Mouse (Mus musculus) kidney, embryonic 15.5 days (tissue): ENCODE results near the gene Zfp300. TPM values are rescaled to one million over a fixed set of nuclear protein-coding genes. Genes with fewer than 3 reads are reported as not detected.
A peak's percentile ranks its signal among the peaks of the same experiment; 100 is the strongest.

ENCODE experiments used
- ATAC-seq: fragments of 200-750 bp; cut with Nextera tagmentation; replicated peaks from 2 replicates; pipeline ENCODE4 v1.8.0; 2017; ENCODE audit warnings: moderate TSS enrichment; ENCODE audit not compliant: low FRiP score
- H3K27ac ChIP-seq: fragments of 300-500 bp; sonication (generic); 2 replicates; pipeline ENCODE4 v1.5.1; 2015; ENCODE audit warnings: mild to moderate bottlenecking, inconsistent platforms
- H3K27me3 ChIP-seq: fragments of 300-500 bp; sonication (generic); 2 replicates; pipeline ENCODE4 v1.6.1; 2015; ENCODE audit warnings: inconsistent platforms
- H3K36me3 ChIP-seq: fragments of 300-500 bp; sonication (generic); 2 replicates; pipeline ENCODE4 v1.6.1; 2015; ENCODE audit warnings: inconsistent platforms
- H3K4me1 ChIP-seq: fragments of 300-500 bp; sonication (generic); 2 replicates; pipeline ENCODE4 v1.6.1; 2015; ENCODE audit warnings: inconsistent platforms
- H3K4me2 ChIP-seq: fragments of 300-500 bp; sonication (generic); 2 replicates; pipeline ENCODE4 v1.6.1; 2015; ENCODE audit warnings: moderate library complexity, mild to moderate bottlenecking, inconsistent platforms
- H3K4me3 ChIP-seq: fragments of 300-500 bp; sonication (generic); replicated peaks from 2 replicates; pipeline ENCODE4 v1.5.1; 2015; ENCODE audit warnings: mild to moderate bottlenecking, inconsistent platforms
- H3K9ac ChIP-seq: fragments of 300-500 bp; sonication (generic); 2 replicates; pipeline ENCODE4 v1.6.1; 2015; ENCODE audit warnings: mild to moderate bottlenecking, inconsistent platforms
- H3K9me3 ChIP-seq: fragments of 300-500 bp; sonication (generic); replicated peaks from 2 replicates; pipeline ENCODE4 v1.6.1; 2016; ENCODE audit warnings: inconsistent platforms
- WGBS: fragments of 180-500 bp; shearing (Covaris S2); methylation state at CpG from one replicate; pipeline ENCODE4 v1.1.7; 2015; ENCODE audit warnings: mixed read lengths; 5-methylcytosine and 5-hydroxymethylcytosine counted together
- polyA plus RNA-seq: library from polyadenylated mRNA; unstranded; fragments of >200 nt; fragmentation: Nextera tagmentation; extraction: Ambion mirVana; gene quantifications from 2 replicates; pipeline ENCODE4 v1.2.1, GENCODE M21; 2015

Zfp300 gene
- polyA plus RNA-seq: 1.2 and 1.9 TPM in 2 replicates

DNA sequence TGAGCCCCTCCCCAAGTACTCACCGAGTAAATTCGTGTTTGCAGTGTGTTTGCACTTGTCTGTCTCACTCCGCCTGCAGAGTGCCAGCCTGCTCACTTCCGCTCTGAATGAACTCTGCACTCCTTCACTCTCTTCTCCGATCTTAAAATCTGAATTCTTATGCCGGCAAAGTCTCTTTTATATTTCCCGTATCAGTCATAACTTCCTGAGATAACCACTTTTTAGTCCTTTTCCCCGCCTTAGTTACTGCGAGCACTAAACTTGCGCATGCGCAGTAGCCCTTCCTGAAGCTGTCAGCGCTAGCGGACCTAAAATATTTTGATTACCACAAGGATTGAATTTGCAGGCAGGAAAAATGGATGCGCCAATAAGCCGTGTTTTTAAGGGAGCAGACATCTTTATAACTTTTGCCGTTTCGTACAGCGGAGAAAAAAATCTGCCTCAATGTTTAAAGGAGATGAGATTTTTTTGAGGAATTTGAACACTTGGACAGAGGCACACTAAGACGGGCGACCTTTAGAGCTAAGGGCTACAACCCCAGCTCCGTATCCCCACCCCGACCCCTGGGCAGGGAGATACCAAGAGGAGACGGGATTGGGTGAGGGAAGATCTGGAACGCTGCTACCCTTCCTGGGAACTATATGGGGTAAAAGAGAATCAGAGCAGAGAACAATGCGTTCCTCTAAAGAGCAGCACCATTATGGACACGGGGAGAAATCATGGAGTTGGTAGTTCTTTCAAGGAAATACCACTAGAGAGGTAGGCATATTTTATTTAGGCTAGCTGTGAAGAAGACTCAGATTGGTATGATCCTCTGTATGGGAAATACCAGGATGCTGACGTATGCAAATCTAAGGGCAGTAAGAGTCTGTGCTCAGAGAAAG lies at the start of gene Zfp300:
TSS of gene Zfp300 (minus strand) at position 545 of the 884 bp plus-strand sequence.
- Histone ChIP-seq H3K4me3 (peak within 1 kb of the TSS; percentile 48), H3K27me3 (no peaks in the 10 kb centered on the region), H3K27ac (peak within 1 kb of the TSS; percentile 68), H3K4me1 (no peaks in the 10 kb centered on the region; the same call in 1 of the 2 replicates), H3K36me3 (no peaks in the 10 kb centered on the region), H3K9ac (peak within 1 kb of the TSS; percentile 36; the same call in 1 of the 2 replicates), H3K9me3 (no peaks in the 10 kb centered on the region), H3K4me2 (peak within 1 kb of the TSS; percentile 59)
- WGBS: 16% methylated on average over 27 of the region's 27 CpGs
- peak; percentile 86 for ATAC-seq

DNA sequence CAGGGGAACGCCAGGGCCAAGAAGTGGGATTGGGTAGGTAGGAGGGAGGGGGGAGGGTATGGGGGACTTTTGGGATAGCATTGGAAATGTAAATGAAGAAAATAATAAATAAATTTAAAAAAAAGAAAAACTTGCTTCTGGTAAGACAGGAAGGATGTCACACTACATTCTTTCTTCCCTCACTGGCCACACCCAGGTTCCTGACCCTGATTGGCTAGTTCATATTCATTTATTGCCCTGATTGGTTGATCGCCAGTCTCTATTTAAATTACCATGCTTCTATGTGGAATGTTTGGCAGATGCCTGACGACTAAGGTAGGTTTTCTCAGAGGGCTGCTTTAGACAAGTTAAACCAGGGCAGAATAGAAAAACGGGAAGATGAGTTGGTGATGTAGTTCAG lies 26.2 kb upstream of the Zfp300 start, which contains the start of gene Ssxa1:
TSS of gene Ssxa1 (plus strand) at position 301 of the 400 bp plus-strand sequence.
- ATAC-seq: no peak
- Histone ChIP-seq H3K9me3 (no peaks in the 10 kb centered on the region), H3K4me1 (no peaks in the 10 kb centered on the region), H3K27ac (no peak within 1 kb of the TSS), H3K4me3 (no peak within 1 kb of the TSS), H3K9ac (no peak within 1 kb of the TSS), H3K27me3 (no peaks in the 10 kb centered on the region), H3K4me2 (no peak within 1 kb of the TSS), H3K36me3 (no peaks in the 10 kb centered on the region)
- 87% methylated on average over 4 of the region's 4 CpGs for WGBS

DNA sequence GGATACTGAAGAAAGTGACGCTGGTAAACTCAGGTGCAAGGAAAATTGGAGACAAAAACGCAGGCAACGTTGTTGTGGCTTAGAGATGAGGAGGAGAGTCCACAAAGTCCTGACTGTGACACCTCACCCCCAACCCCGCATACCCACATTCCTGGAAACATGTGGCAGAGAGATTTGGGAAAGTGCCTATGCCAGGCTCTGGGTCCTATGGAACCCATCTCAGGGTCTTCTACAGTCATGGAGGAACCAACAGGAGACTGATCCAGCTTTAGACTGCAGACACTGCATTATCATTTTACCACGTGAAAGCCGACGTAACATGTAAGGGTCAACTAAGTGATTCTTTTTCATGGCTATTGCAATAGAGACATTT lies 526 bp upstream of the Zfp300 start:
- ATAC-seq: no peak
- Histone ChIP-seq H3K4me3 (peak overlapping the region; percentile 48), H3K4me2 (peak overlapping the region; percentile 59), H3K9ac (no peak overlapping the region), H3K27me3 (no peaks in the 10 kb centered on the region), H3K9me3 (no peaks in the 10 kb centered on the region), H3K27ac (no peak overlapping the region), H3K36me3 (no peaks in the 10 kb centered on the region), H3K4me1 (no peaks in the 10 kb centered on the region; the same call in 1 of the 2 replicates)
- WGBS: 45% methylated on average over 7 of the region's 7 CpGs

DNA sequence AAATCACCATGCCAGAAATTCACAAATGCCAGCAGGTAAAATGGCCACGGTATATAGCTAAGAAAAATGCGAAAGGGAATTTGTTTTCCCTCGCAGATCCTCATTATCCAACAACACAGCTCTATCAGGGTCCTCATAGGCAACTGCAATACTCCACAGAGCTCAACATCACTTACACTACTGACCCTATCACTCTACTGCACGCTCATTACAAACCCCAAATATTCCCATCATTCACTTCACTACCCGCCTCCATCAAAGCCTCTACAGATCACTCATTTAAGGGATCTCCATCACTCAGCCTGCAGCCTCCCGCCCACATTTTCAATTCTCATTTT lies 713 bp downstream of the Zfp300 start:
- peak overlapping the region; percentile 59 for H3K4me2 ChIP-seq
- no peaks in the 10 kb centered on the region for H3K36me3 ChIP-seq
- WGBS: 39% methylated on average over 6 of the region's 6 CpGs
- peak overlapping the region; percentile 36; the same call in 1 of the 2 replicates for H3K9ac ChIP-seq
- H3K27ac ChIP-seq: no peak overlapping the region
- no peaks in the 10 kb centered on the region; the same call in 1 of the 2 replicates for H3K4me1 ChIP-seq
- H3K9me3 ChIP-seq: no peaks in the 10 kb centered on the region
- ATAC-seq: peak; percentile 40; the same call in 1 of the 2 replicates
- no peaks in the 10 kb centered on the region for H3K27me3 ChIP-seq
- H3K4me3 ChIP-seq: peak overlapping the region; percentile 48

DNA sequence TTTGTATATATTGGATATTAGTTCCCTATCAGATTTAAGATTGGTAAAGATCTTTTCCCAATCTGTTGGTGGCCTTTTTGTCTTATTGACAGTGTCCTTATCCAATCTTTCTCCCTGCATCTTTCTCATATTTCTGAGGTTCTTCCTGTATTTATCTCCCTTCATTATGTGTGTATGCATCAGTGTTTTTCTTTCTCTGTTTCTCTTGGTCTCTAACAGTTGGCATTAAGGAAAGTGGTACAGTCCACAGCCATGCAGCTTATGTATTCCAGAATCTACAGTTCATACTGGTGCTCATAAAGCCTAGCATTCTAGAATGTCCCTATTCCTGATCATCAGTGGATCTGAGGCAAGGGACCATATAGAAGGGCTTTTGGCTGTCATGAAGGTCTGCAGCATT lies 21.2 kb downstream of the Zfp300 start, which contains the start of gene Spaca5:
TSS of gene Spaca5 (plus strand) at position 301 of the 400 bp plus-strand sequence.
- Histone ChIP-seq H3K27me3 (no peaks in the 10 kb centered on the region), H3K4me3 (no peak within 1 kb of the TSS), H3K36me3 (no peaks in the 10 kb centered on the region), H3K4me1 (no peaks in the 10 kb centered on the region), H3K9me3 (no peaks in the 10 kb centered on the region), H3K4me2 (no peak within 1 kb of the TSS), H3K27ac (no peak within 1 kb of the TSS), H3K9ac (no peak within 1 kb of the TSS)
- ATAC-seq: no peak

DNA sequence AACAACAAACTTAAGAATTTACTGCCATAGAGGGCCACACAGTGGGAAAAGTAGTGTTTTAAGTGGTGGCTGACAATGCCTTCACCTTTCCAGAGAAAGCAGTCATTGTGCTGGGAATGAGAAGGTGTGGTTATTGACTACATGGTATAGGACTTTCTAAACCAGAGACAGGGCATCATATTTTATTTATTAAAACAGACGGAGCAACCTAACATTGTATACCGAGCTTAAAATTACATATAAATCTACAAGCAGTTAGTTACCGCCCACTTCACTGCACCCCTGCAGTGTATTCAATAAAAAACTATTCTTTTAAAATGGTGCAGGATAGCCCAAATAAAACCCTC lies 26.8 kb downstream of the Zfp300 start:
- Histone ChIP-seq H3K9me3 (no peaks in the 10 kb centered on the region), H3K4me1 (no peaks in the 10 kb centered on the region), H3K4me2 (peak overlapping the region; percentile 50), H3K27ac (no peak overlapping the region), H3K27me3 (no peaks in the 10 kb centered on the region), H3K36me3 (no peaks in the 10 kb centered on the region), H3K4me3 (peak overlapping the region; percentile 57), H3K9ac (no peak overlapping the region)
- WGBS: 84% methylated on average over 3 of the region's 3 CpGs
- ATAC-seq: no peak

DNA sequence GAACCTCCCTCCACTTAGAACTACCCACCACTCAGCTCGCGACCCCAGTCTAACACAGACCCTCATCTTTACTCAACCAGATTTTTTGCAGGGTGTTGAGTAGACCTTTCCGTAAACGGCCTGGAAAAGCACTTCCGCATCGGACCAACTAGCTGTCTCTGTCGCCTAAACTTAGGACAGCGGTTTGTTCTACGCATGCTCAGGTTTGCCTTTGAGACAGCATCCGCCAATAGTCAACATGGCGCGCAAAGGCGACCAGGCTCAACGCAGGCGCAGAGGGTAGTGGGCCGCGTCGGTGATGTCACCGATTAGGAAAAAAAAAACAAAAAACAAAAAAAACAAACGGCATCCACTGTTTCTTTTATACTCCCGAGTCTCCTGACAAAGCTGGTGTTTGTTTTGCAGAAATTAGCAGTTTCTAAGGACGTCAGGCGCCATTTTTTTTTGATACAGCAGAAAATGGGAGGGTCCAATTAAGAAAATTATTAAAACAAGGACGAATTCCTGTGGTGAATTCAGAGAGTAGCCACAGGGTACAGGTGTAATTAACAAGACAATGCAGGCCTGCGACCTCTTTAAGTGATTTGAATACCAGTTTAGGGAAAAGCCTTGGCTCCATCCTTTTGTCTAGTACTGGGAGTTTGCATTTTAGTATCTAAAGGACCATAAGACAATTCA lies 27.3 kb downstream of the Zfp300 start, which contains the start of gene Zfp182:
TSS of gene Zfp182 (minus strand) at position 451 of the 678 bp plus-strand sequence.
- Histone ChIP-seq H3K9me3 (no peaks in the 10 kb centered on the region), H3K4me2 (peak within 1 kb of the TSS; percentile 50), H3K36me3 (no peaks in the 10 kb centered on the region), H3K27me3 (no peaks in the 10 kb centered on the region), H3K4me1 (no peaks in the 10 kb centered on the region), H3K27ac (peak within 1 kb of the TSS; percentile 56; the same call in 1 of the 2 replicates), H3K9ac (peak within 1 kb of the TSS; percentile 50), H3K4me3 (peak within 1 kb of the TSS; percentile 57)
- WGBS: 21% methylated on average over 25 of the region's 25 CpGs
- peak; percentile 98 for ATAC-seq

DNA sequence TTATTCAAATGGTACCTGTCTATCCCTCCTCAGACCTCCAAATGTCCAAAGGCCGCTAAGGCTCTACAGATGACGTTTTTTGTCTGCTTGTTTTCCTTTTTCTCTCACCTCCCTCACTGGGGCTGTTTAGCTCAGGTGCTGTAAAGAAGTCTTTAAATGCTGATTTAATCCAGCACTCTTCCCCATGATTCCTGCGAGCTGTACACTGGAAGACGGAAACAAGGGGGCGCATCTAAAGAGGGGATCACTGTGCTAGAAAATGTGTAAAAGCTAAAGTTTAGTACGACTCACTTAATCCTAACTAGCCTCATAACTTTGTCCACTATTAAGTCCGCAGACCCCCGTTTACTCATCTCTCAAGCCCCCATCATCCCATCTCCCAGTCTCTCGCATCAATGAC lies 27.9 kb downstream of the Zfp300 start:
- peak overlapping the region; percentile 50 for H3K4me2 ChIP-seq

More for the DNA sequence above, 27.9 kb downstream of the Zfp300 start:
- Histone ChIP-seq H3K4me3 (peak overlapping the region; percentile 57), H3K9me3 (no peaks in the 10 kb centered on the region), H3K27me3 (no peaks in the 10 kb centered on the region), H3K27ac (peak overlapping the region; percentile 56; the same call in 1 of the 2 replicates), H3K4me1 (no peaks in the 10 kb centered on the region), H3K36me3 (no peaks in the 10 kb centered on the region), H3K9ac (peak overlapping the region; percentile 50)
- no peak; the same call in 1 of the 2 replicates for ATAC-seq
- 22% methylated on average over 9 of the region's 9 CpGs for WGBS

Other genes starting within 250 kb of the Zfp300 start
- gene Timp1, start 219.4 kb downstream of the Zfp300 start, polyA plus RNA-seq: 23.1 and 28.0 TPM in 2 replicates
- 0.44 and 0.70 TPM in 2 replicates for gene Syn1, start 168.5 kb downstream of the Zfp300 start, polyA plus RNA-seq
- gene Cfp, start 158.0 kb downstream of the Zfp300 start, polyA plus RNA-seq: 6.1 and 8.2 TPM in 2 replicates
- 14.2 and 16.2 TPM in 2 replicates for gene Elk1, start 138.9 kb downstream of the Zfp300 start, polyA plus RNA-seq
- 59.7 and 62.0 TPM in 2 replicates for gene Uxt, start 127.5 kb downstream of the Zfp300 start, polyA plus RNA-seq
- gene Zfp182, start 27.2 kb downstream of the Zfp300 start, polyA plus RNA-seq: 4.9 and 6.3 TPM in 2 replicates
- not detected in 2 replicates for gene Spaca5, start 21.1 kb downstream of the Zfp300 start, polyA plus RNA-seq
- gene Ssxa1, start 26.3 kb upstream of the Zfp300 start, polyA plus RNA-seq: not detected in 2 replicates
- not detected in 2 replicates for gene Gm21876, start 86.1 kb upstream of the Zfp300 start, polyA plus RNA-seq